Mouse (Mus musculus): ENCODE measurements around the gene Vmn1r100.
"Not testable (repeated sequence)": the region's sequence is repeated elsewhere in the genome, so short reads cannot be mapped to it uniquely, and the experiment has no call there.

Gene Vmn1r100

DNA sequence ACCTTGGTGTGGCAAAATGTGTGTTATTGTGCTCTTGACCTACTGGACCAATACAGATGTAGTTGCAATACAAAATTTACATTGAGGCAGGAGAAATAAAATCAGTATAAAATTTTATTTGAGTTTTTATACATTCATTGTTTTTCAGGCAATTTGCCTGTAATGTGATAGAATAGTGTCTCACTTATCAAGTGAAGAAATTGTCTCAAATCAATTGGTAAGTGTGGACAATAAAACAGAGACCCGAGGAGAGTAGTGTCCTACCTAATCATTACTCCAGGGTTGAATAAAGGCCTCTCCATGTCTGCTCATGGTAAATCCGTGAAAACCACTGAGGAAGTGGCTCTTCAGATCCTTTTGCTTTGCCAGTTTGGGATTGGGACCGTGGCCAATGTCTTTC lies at the start of gene Vmn1r100:
Gene Vmn1r100, plus strand, starts transcription at position 301 of the 400 bp plus-strand sequence.
- DNase-seq = not testable (repeated sequence)

DNA sequence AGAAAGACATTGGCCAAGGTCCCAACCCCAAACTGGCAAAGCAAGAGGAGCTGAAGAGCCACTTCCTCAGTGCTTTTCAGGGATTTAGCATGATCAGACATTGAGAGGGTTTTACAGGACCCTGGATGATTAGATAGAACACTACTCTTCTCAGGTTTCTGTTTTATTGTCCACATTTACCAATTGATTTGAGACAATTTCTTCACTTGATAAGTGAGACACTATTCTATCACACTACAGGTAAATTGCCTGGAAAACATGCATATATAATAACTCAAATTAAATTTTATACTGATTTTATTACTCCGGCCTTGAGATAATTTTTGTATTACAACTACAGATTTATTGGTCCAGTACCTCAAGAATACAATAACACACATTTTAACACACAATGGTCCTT lies 42.4 kb upstream of the Vmn1r100 start, which contains the start of gene Gm5728:
Gene Gm5728, minus strand, starts transcription at position 101 of the 400 bp plus-strand sequence.
- not testable (repeated sequence) for DNase-seq

DNA sequence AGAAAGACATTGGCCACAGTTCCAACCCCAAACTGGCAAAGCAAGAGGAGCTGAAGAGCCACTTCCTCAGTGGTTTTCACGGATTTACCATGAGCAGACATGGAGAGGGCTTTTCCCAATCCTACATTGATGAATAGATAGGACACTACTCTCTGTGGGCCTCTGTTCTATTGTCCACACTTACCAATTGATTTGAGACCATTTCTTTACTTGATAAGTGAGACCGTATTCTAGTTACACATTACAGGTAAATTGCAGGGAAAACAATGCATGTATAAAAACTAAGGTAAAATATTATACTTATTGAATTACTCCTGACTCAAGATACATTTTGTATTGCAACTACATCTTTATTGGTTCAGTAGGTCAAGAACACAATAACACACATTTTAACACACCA lies 24.8 kb downstream of the Vmn1r100 start, which contains the start of gene Vmn1r101:
Gene Vmn1r101, minus strand, starts transcription at position 101 of the 400 bp plus-strand sequence.
- not testable (repeated sequence) for DNase-seq
